Mouse (Mus musculus) forebrain, embryonic 11.5 days (tissue): ENCODE data around the gene Galnt3. TPM values are rescaled to one million over a fixed set of nuclear protein-coding genes. Genes with fewer than 3 reads are reported as not detected.
A peak's percentile ranks its signal among the peaks of the same experiment; 100 is the strongest.

Experiments used
- ATAC-seq: fragments of 200-750 bp; cut with Nextera tagmentation; replicated peaks from 2 replicates; pipeline ENCODE4 v1.8.0; 2017; ENCODE audit warnings: moderate TSS enrichment; ENCODE audit not compliant: low FRiP score
- DNase-seq: peaks from one replicate; pipeline ENCODE4 v3.0.0-alpha.2; 2017; ENCODE audit warnings: low spot score
- H3K27ac ChIP-seq: fragments of 300-500 bp; sonication (generic); 2 replicates; pipeline ENCODE4 v1.5.1; 2014; ENCODE audit warnings: low read depth, low read length
- H3K27me3 ChIP-seq: fragments of 300-500 bp; sonication (generic); 2 replicates; pipeline ENCODE4 v1.6.1; 2014; ENCODE audit warnings: mild to moderate bottlenecking, low read length, mixed read lengths; ENCODE audit not compliant: control insufficient read depth, insufficient read depth
- H3K36me3 ChIP-seq: fragments of 300-500 bp; sonication (generic); 2 replicates; pipeline ENCODE4 v1.6.1; 2014; ENCODE audit warnings: mild to moderate bottlenecking, low read length, moderate library complexity, mixed read lengths; ENCODE audit not compliant: control insufficient read depth, insufficient read depth
- H3K4me1 ChIP-seq: fragments of 300-500 bp; sonication (generic); replicated peaks from 2 replicates; pipeline ENCODE4 v1.6.1; 2014; ENCODE audit warnings: low read length, mixed read lengths; ENCODE audit not compliant: control insufficient read depth, insufficient read depth
- H3K4me2 ChIP-seq: fragments of 300-500 bp; sonication (generic); 2 replicates; pipeline ENCODE4 v1.6.1; 2014; ENCODE audit warnings: low read depth, mild to moderate bottlenecking, low read length, moderate library complexity, mixed read lengths; ENCODE audit not compliant: severe bottlenecking
- H3K4me3 ChIP-seq: fragments of 300-500 bp; sonication (generic); 2 replicates; pipeline ENCODE4 v1.5.1; 2014; ENCODE audit warnings: low read depth, low read length
- H3K9ac ChIP-seq: fragments of 300-500 bp; sonication (generic); 2 replicates; pipeline ENCODE4 v1.6.1; 2014; ENCODE audit warnings: low read length
- H3K9me3 ChIP-seq: fragments of 300-500 bp; sonication (generic); 2 replicates; pipeline ENCODE4 v1.6.1; 2016; ENCODE audit warnings: low read length, mixed read lengths; ENCODE audit not compliant: control insufficient read depth
- WGBS: fragments of 180-500 bp; shearing (Covaris S2); extraction: QIAGEN DNeasy Blood & Tissue Kit; methylation state at CpG from one replicate; pipeline ENCODE4 v1.1.7; 2014; 5-methylcytosine and 5-hydroxymethylcytosine counted together
- polyA plus RNA-seq: library from polyadenylated mRNA; unstranded; fragments of >200 nt; fragmentation: Nextera tagmentation; extraction: Ambion mirVana; gene quantifications from 2 replicates; pipeline ENCODE4 v1.2.1, GENCODE M21; 2014

Galnt3 gene
- 0.83 and 1.3 TPM in 2 replicates for polyA plus RNA-seq

- peak; percentile 59 for DNase-seq
- Histone ChIP-seq H3K27me3 (peaks cover 29% of the 10 kb centered on the region), H3K9me3 (no peaks in the 10 kb centered on the region), H3K4me1 (peaks cover 3% of the 10 kb centered on the region), H3K4me2 (peak within 1 kb of the TSS; percentile 100), H3K4me3 (peak within 1 kb of the TSS; percentile 64), H3K9ac (peak within 1 kb of the TSS; percentile 52), H3K27ac (no peak within 1 kb of the TSS), H3K36me3 (no peaks in the 10 kb centered on the region)
- ATAC-seq, result peak; percentile 82
- WGBS, result under 1% methylated on average over 73 of the region's 74 CpGs
Measured at GRCm38 (mm10) chr2:66124591-66125271, at the start of gene Galnt3. TSS of gene Galnt3 (minus strand) at chr2:66124994.

- Histone ChIP-seq H3K4me1 (peaks cover 8% of the 10 kb centered on the region; the same call in 1 of the 2 replicates), H3K4me3 (no peak overlapping the region), H3K27ac (no peak overlapping the region), H3K36me3 (no peaks in the 10 kb centered on the region), H3K27me3 (no peaks in the 10 kb centered on the region), H3K9me3 (no peaks in the 10 kb centered on the region), H3K4me2 (no peak overlapping the region), H3K9ac (no peak overlapping the region)
- ATAC-seq, result no peak
- DNase-seq, result no peak
- 78% methylated on average over 5 of the region's 5 CpGs for WGBS
Measured at GRCm38 (mm10) chr2:66173134-66173533, 48.3 kb upstream of the Galnt3 start.

GRCm38 (mm10) chr2:66171643-66172042 lies 46.8 kb upstream of the Galnt3 start:
- H3K27me3 ChIP-seq, result no peaks in the 10 kb centered on the region
- H3K9me3 ChIP-seq, result no peaks in the 10 kb centered on the region
- no peak overlapping the region for H3K27ac ChIP-seq
- DNase-seq (no peak), ATAC-seq (no peak)
- H3K36me3 ChIP-seq, result no peaks in the 10 kb centered on the region
- no peak overlapping the region for H3K9ac ChIP-seq
- no peak overlapping the region for H3K4me3 ChIP-seq
- H3K4me1 ChIP-seq, result no peaks in the 10 kb centered on the region
- WGBS, result 89% methylated on average over 3 of the region's 3 CpGs
- H3K4me2 ChIP-seq, result no peak overlapping the region

GRCm38 (mm10) chr2:66170721-66171120 lies 45.9 kb upstream of the Galnt3 start:
- no peaks in the 10 kb centered on the region for H3K9me3 ChIP-seq

GRCm38 (mm10) chr2:66165025-66165424 lies 40.2 kb upstream of the Galnt3 start:
- Histone ChIP-seq H3K4me1 (no peaks in the 10 kb centered on the region), H3K27ac (no peak overlapping the region), H3K4me2 (no peak overlapping the region), H3K9ac (no peak overlapping the region), H3K4me3 (no peak overlapping the region), H3K27me3 (no peaks in the 10 kb centered on the region), H3K36me3 (no peaks in the 10 kb centered on the region), H3K9me3 (no peaks in the 10 kb centered on the region)
- no peak for DNase-seq
- WGBS, result 94% methylated on average over 8 of the region's 8 CpGs
- ATAC-seq, result no peak

More at GRCm38 (mm10) chr2:66170721-66171120, 45.9 kb upstream of the Galnt3 start:
- Histone ChIP-seq H3K27me3 (no peaks in the 10 kb centered on the region), H3K4me2 (no peak overlapping the region), H3K9ac (no peak overlapping the region), H3K4me1 (no peaks in the 10 kb centered on the region), H3K36me3 (no peaks in the 10 kb centered on the region), H3K27ac (no peak overlapping the region), H3K4me3 (no peak overlapping the region)
- WGBS, result 90% methylated on average over 11 of the region's 11 CpGs
- DNase-seq (no peak), ATAC-seq (no peak)

GRCm38 (mm10) chr2:66158140-66158915 lies 33.5 kb upstream of the Galnt3 start:
- Histone ChIP-seq H3K9me3 (no peaks in the 10 kb centered on the region), H3K36me3 (no peaks in the 10 kb centered on the region), H3K27ac (no peak overlapping the region), H3K4me3 (no peak overlapping the region), H3K9ac (no peak overlapping the region), H3K4me1 (no peaks in the 10 kb centered on the region), H3K27me3 (no peaks in the 10 kb centered on the region), H3K4me2 (no peak overlapping the region)
- DNase-seq, result no peak
- no peak for ATAC-seq
- 72% methylated on average over 7 of the region's 7 CpGs for WGBS

GRCm38 (mm10) chr2:66151436-66151835 lies 26.6 kb upstream of the Galnt3 start:
- Histone ChIP-seq H3K9ac (no peak overlapping the region), H3K36me3 (no peaks in the 10 kb centered on the region), H3K4me3 (no peak overlapping the region), H3K9me3 (no peaks in the 10 kb centered on the region), H3K27me3 (no peaks in the 10 kb centered on the region), H3K27ac (no peak overlapping the region), H3K4me2 (no peak overlapping the region), H3K4me1 (no peaks in the 10 kb centered on the region)
- 78% methylated on average over 2 of the region's 2 CpGs for WGBS
- ATAC-seq, result no peak
- no peak for DNase-seq

GRCm38 (mm10) chr2:66150531-66150930 lies 25.7 kb upstream of the Galnt3 start:
- WGBS, result 77% methylated on average over 3 of the region's 3 CpGs
- Histone ChIP-seq H3K36me3 (no peaks in the 10 kb centered on the region), H3K9ac (no peak overlapping the region), H3K4me1 (no peaks in the 10 kb centered on the region), H3K27me3 (no peaks in the 10 kb centered on the region), H3K9me3 (no peaks in the 10 kb centered on the region), H3K4me2 (no peak overlapping the region), H3K4me3 (no peak overlapping the region), H3K27ac (no peak overlapping the region)
- DNase-seq (no peak), ATAC-seq (no peak)
